Mouse (Mus musculus): ENCODE measurements around the gene Ssh1.

DNA sequence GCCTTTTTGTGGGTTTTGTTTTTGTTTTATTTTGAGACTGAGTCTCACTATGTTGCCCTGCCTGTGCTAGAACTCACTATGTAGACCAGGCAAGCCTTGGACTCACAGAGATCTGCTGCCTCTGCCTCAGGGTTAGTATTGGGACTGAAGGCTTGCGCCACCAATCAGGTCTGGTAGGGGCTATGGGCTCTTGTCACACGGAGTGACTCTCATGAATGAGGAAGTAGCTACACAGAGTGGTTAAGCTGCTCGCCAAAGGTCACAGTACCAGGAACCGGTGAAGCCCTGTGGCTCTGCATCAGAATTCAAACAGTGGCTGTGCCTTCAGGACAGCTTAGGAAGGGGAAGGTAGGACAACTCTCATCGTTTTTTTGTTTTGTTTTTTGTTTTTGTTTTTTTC is 5.7 kb upstream of the Ssh1 start:
- no peak for TF ChIP-seq EP300 (IDR thresholded peaks at IDR 0.05; ENCODE audit: low read depth)
- TF ChIP-seq CTCF (IDR thresholded peaks at IDR 0.05; ENCODE audit: low read depth), result no peak
